Mouse (Mus musculus) adipocyte (in vitro differentiated cells): ENCODE results near the gene Slc26a9.

Source experiments
- DNase-seq: peaks from one replicate; pipeline ENCODE4 v3.0.0-alpha.2; 2016; ENCODE audit warnings: low spot score

Slc26a9 gene

DNA sequence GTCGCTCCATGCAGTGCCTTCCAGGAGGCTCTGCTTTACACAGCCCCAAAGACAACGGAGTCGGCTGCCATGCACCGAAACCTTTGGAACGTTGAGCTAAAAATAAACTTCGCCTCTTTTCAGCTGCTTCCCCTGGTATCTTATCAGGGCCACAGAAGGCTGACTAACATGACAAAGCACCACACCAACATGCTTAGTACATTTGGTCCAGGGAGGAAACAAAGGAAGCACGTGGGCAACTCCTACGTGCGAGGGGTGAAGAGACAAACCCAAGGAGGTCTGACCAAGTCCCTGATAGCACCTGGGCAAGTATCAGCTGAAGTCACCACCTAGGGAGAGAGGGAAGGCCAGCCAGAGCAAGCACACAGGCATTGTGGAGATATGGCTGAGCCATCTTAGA lies 7.3 kb upstream of the Slc26a9 start:
- no peak for DNase-seq

DNA sequence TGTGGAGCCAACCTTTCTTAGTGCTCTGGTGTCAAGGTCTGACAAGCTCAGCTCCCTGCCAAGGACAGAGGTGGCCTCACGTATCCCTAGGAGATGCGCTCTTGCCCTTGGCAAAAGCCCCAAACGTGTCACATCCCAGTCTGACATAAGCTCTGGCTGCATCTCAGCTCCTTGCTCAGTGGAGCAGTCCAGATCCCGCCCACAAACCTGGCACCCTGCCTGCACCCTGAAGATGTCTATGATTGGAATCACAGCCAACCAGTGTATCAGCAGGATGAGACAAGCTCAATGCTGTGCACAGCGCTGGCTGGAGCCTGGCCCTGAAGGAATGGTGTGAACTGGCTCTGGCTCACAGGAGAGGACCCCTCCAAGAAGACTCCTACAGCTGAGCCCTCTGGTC lies 6.6 kb upstream of the Slc26a9 start:
- DNase-seq: peak; percentile 74

DNA sequence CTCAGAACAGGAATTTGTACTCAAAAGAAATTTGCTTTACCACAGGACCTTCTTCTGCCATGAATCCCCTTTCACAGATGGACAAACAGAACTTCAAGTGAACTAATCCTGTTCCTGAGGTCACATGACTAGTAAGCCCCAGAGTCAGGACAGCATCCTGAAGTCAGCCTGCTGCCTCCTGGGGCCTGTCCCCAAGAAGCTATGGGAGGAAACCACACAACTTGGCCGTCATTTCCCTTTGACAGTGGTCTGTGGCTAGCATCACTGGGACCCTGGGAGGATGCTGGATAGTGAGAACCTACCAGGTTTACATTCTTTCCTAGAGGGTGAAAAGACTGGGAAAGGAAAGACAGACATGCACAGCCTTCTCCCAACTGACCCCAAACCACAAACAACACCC lies 5.1 kb upstream of the Slc26a9 start:
- DNase-seq: no peak

DNA sequence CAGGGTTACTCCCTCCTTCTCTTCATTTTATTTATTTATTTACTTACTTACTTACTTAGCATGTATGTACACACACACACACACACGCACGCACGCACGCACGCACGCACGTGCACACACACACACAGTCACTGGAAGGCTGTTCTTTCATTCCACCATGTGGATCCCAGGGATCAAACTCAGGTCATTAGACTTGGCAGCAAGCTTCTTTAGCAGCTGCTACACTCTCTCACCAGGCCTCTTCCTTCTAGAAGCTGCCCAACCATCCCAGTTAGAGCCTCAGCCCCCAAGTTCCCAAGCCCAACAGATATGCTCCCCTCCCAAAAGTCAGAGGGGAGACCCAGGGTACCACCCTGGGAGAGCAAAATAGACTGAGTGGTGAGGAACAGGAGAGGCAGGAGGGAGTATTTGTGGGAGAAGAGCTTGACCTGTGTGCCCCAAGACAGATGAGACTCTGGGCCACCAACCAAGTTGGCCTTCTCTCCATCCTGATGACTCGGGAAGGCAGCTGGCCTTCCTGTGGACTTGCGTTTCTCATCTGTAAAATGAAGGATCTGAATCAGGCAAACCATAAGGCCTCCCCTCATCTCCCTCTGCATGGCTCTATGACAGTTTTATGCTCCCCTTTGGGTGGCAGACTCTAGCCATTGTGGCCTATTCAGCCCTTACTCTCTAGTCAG lies 4.2 kb upstream of the Slc26a9 start:
- DNase-seq: no peak

DNA sequence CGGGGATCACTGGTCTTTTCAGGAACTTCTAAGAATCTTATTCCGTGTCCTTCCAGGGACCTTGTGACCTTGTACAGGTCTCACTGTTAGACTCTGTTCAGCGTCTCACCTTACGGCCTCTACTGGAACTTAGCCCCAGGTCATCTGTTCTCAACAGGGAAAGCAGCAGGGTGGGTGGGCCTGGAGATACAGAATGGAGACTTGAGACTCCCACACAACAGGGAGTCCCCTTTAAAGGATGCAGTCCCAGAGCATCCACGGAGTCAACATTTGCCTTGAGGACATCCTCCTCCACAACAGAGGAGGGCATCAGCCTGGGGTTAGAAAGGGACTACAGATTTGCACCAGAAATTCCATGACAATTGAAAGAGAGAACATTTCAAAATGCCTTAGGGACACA lies 1.6 kb downstream of the Slc26a9 start:
- no peak for DNase-seq

DNA sequence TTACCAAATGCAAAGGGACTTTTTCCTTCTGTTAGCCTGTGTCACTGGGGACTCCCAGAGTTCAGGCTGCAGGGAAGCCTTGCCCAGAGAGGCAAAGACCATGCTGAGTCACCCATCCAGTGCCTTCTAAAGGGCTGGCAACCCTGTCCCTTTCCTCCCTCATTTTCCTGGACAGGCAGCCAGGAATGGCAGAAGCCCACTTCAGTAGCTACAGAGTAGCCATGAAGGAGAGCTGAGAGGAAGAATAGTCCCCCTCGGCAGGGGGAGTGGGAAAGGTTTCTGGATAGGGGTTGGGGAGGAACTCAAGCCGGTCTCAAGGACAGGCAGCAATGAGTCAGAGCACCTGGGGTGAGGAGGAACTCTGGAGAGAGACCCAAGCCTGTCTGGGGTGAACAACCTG lies 3.9 kb downstream of the Slc26a9 start:
- DNase-seq: peak; percentile 52

DNA sequence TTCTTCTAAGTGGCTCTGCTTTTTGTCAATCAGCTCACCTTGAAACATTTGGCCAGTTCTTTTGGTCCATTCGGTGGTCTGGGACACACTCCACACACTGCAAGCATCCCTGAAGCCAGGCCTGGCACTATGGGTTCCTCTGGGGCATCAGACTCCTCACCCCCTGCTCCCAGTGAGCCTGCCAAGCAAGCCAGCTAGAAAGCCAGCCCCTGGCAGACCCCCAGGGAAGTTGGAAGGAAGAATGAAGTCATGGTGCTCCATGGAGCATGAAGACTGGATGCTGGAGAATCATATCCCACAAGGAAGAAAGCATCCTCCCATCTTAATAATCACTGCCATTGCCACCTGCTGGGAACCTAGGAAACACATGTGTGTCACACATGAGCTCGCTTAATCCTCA lies 4.8 kb downstream of the Slc26a9 start:
- no peak for DNase-seq

DNA sequence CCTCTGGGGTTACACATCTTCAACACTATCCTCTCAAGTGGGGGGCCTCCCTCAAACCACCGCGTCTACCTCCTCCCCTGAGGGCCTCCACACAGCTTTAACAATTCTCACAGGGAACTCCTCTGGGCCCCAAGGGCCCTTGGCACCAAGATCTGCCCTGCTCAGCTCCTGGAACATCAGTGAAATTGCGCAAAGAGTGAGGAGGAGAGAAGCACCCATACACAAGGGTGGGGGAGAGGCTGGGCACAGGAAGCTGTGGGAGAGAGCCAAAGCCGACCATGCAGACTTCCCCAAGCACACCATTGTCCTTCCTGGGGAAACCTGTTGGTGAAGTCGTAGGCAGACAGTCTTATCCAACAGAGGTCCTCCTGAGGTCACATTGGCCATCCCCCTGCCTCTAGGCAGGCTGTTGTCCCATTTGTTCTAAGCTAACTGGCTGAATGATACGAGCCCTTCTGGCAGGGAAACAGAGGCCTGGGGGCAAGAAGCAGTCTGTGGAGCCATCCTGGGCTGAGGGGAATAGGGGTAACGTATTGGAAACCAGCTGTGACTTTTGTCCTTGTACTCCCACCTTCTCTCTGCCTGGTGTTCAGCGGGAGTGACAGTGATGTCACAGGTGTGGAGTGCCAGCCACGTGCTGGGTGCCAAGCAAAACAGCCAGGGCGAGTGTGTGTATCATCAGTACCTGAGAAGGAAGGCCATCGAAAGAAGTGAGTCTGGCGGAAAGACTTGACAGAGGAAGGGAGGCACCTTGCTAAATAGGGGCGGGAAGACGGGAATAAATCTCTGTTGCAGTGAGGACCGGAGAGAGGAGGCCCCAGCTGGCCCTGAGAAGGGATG lies 6.1 kb downstream of the Slc26a9 start:
- no peak for DNase-seq

DNA sequence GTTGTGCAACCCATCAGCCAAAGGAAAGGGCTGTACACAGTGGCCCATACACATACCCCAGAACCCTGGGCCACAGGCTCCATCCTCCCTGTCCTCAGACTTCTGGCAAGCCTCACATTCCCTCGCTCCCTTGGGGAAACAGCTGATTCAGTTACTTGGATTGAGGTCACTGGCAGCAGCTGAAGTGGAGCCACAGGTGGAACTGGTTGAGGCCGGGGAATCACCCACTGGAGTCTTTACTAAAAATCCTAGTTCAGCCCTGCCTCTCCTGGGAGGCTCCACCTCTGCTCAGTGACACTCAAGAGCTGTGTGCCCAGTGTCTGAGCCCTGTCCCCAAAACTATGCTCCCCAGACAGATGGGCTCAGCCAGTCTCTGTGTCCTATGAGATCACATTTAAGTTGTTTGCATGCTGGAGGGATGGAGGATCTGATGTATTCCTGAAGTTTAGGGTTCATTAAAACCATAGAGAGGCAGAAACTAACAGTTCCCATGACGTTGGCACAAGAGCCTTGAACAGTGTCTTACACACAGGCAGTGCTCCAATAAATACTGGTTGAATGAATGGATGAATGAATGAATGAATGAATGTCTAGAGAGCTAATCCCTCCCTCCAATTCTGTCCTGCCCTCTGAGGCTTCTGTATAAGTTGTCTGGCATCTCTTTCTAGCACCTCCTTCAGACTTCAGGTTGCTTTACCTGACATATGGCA lies 7.5 kb downstream of the Slc26a9 start:
- peak; percentile 52 for DNase-seq

DNA sequence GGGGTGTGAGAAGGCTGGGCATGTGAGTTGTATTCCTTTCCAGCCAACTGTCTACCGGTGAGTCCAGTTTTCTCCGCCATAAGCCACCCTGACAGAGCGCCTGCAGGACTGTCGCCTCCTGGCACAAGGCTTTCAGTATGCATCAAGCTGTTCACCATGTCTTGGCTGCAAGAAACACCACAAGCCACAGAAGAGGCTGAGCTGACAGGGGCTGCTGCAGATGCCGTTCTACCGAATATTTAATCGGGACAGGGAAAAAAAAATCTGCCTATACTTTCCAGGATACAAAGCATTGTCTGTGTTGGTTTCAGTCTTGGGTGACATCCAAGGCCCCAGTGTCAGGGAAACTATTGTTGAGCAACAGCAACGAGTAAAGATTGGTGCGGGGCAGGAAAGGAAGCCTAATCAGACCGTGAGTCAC lies 8.1 kb downstream of the Slc26a9 start:
- peak; percentile 67 for DNase-seq

DNA sequence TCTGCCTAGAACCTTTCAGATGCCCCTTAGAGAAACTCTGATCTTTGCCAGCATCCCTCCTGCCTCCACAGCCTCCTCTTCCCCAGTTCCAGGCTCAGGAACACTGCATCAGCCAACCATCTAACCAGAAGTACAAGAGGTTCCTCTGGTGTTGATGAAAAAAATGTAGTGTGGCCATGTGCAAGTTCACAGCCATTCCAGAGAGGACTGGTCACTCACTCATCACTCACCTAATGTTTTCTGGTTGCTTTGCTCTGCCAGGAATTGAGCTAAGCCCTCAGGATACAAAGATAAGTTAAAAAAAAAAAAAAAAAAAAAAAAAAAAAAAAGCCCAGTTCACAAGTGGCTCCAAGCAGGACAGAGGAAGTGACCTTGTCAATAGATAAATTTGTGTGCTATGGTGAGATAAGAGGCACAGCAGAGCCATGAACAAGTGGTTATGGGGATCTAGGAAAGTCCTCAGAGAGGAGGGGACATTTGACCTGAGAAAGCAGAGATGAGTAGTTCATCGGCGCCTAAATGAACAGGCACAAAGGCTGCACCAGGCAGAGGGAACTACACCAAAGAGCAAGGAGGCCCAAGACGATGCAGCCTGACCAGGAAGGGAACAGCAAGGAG lies 10.5 kb downstream of the Slc26a9 start:
- no peak for DNase-seq

DNA sequence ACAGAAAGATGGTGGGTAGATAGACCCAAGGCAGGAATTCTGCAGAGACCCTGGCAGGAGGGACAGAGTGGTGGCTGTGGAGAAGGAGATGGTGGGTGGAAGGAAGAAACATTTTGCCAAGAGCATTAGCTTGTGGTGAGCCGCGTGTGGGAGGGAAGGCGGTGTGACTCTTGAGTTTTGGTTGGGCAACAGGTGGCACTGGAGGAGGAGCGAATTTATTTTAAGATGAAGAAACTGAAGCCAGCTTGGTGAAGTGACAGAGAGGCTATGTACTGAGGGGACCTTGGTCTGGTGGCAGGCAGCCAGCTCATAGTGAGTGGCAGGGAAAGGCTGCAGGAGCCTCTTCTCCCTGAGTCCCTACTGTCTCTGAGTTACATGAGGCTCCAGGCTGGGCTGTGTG lies 11.1 kb downstream of the Slc26a9 start:
- peak; percentile 28 for DNase-seq

DNA sequence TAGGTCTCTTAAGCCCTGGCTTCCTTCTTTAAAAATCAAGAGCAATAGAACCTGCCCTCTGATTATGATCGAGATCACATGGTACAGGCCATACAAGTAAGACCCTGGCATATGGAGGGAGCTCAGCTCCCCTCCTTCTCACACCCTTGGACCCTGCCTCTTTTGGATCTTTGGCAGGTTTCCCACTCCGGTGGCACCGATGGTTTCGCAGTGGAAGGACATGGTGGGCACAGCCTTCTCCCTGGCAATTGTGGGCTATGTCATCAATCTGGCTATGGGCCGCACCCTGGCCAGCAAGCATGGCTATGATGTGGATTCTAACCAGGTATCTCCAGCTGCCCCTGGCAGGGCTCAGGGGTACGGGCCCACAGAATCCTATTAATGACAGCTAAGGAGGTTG lies 13.4 kb downstream of the Slc26a9 start:
- no peak for DNase-seq

DNA sequence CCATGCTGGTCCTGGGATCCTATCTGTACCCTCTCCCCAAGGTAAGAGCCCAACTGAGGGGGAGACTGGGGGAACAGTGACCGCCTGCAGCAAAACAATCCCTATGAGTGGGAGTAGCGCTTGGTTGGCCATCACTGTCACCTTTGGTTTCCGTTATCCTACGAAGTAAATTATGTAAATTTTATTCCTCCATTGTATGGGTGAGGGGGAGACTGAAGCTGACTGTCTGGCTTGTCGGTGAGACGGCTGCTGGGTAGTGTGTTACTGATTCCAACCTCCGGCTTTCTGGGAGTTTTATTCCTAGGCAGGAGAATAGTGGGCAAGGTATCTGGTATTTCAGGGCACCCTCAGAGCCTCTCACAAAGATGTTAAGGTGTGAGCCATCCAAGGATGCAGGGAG lies 15.0 kb downstream of the Slc26a9 start:
- no peak for DNase-seq

DNA sequence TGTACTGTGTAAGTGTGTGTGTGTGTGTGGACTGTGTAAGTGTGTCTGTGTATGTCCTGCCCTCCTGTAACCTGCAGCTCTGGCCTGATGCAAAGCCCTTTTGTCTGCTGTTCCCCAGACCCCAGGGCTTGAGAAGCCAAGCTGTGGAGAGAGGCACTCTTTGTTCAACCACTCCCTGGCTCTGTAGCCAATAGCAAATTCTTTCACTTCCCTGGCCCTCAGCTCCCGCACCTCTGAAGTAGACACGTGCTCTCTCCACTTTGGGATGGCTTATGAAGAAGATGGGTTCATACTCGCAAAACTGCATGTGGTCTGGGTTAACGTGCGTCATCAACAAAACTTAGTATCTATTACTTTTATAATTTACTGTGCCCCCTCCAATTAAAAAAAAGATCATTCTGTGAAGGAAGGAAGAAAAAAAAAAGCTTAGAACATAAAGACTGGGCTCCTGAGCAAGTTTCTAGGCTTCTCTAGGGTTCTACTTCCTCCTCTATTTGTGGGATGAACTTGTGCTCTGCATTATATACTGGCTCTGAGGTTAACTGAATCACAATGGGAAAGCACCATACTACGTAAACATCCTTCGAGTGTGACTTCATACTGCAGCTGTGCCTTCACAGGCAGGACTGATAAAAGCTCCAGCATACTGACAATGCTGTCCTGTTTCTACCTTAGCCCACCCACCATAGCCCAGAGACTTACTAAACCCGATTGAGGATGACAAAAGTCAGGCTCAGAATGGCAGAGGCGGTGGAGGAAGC lies 16.0 kb downstream of the Slc26a9 start:
- no peak for DNase-seq

DNA sequence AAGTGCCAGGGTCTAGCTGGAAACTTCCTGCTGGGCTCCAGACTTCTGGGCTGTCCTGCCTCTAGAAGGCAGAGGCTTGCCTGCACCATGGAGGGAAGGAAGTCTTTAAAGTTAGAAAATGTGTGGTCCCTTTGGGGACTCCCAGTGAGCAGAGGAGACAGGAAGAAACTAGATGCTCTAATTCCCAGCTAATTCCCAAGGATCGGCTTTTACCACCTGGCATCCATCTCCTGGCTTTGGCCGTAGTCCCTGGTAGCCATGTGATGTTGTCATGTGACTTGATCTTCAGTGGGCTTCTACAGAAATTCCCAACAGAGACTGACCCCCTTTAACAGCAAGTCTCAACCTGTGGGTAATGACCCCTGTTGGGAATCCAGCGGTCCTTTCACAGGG lies 16.6 kb downstream of the Slc26a9 start:
- no peak for DNase-seq

DNA sequence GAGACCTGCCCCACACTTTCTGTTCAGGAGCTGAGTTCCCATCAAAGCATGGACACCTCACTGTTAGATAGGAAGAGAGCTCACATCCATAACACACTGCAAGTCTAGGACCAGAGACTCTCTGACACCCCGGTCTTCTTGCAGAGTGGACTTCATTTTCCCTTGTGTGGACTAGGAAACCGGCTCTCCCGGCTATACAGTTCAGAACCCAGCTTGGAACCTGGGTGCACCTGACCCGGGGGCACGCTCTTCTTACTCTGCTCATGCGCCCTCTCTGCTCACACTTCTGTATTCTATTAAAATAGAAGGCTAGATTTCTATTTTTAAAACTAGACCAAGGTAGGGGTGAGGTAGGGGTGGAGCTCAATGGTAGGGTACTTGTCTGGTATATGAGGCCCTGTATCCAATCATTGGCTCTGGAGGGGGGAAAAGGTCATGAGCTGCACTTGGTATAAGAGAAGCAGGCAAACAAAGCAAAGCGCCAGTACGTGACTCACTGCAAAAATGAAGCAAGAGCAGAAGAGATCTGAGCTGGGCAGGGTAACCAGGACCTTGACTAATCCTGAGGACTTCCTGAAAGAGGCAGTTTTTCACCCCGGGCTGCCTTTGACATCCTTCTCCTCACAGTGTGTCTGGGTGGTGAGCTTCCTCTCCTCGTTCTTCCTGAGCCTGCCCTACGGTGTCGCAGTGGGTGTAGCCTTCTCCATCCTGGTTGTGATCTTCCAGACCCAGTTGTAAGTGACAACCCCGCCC lies 17.4 kb downstream of the Slc26a9 start:
- no peak for DNase-seq

DNA sequence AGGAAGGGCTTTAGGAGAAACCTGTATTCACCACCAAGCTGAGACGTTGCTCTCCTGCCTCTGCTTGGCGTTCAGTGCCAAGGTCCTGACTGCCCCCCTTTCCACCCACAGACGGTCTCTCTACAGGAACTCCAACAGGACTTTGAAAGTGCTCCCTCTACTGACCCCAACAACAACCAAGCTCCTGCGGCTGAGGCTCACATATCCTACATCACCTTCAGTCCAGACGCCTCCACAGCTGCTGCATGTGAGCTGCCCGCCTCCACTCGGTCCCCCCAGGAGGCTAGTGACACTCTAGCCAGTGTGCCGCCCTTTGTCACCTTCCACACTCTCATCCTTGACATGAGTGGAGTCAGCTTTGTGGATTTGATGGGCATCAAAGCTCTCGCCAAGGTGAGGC lies 19.9 kb downstream of the Slc26a9 start:
- no peak for DNase-seq

DNA sequence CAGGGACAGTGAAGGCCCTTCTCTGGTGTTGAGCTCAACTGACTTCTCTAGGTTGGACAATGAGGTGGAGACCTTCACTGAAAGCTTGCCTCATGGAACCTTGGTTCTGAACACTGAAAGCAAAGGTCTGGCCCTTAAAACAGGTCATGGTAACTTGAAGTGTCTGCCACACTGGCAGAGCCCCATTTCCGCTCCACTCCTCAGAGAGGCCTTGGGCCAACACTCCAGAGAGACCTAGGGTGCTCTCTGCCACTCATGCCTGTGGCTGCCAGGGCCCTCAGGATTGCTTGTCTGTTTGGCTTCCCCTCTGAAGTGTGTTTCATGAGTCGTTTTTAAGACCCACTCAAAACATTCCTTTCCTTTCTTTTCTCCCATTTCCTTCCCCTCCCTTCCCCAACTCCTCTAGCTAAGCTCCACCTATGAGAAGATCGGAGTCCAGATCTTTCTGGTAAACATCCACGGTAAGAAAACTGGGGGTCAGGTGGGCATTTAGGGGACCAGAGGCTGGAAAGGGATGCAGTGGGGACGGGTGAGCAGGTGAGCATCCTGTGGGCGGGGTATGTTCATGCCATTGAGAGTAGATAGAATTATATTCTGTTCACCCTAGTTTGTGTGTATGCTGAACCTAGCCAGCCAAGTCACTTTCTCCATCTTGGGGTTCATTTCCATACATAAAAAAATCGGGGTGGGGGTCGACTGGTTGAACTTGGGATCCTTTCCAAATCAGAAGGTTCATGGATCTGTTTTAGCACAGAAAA lies 20.9 kb downstream of the Slc26a9 start:
- DNase-seq: no peak

DNA sequence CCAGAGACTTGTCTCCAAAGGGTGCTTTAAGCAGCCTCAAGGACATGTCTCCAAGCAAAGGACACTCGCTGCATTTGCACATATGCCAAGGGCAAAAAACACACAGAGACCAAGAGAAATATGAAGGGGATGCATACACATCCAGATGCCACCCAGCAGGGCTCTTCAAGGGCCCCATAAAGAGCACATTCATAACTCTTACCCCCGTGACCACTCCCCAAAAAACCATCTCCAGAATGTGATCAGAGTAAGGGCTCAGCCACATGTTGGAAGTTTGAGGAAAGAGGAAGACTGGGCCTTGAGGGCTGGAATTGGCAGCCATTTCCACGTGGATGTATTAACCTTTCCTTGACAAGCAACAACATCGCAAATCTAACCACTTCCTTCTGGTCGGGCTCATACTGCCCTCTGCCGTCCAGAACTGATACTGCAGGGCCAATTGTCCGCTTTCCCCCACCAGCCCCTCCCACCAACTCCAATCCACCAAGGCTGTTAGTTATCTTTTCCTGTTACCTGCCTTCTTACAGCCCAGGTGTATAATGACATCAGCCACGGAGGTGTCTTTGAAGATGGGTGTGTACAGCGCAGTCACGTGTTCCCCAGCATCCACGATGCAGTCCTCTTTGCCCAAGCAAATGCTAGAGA lies 21.7 kb downstream of the Slc26a9 start:
- peak; percentile 79 for DNase-seq
